In the genomic region with DNA sequence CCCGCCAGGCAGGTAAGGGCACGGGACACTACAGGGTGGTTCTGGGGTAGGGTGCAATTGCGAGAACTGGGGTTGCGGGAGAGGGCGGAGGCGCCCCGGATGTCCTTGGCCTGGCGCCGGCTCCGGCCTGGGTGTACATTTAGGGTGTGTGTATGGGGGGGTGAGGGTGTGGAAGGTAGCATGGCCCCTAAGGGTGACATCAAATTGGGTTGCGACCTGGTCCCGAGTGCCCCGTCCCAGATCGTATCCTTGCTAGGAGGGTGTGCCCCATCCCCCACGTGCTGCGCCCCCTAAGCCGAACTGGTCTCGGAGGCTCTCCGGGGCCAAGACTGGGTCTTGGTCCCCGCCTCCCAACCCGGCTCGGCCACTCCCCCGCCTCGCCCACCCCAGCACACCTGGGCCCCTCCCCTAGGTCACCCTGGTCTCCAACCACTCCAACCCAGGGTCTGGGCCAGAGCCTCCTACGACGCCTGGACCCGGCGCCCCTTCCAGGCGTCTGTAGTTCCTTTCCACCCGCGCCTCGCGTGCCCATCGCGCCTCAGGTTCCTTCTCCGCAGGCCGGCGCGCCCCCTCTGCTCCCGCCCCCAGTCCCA, we compare ENCODE assay signal across 9 mouse cellular contexts. TPM values are rescaled to one million over a fixed set of nuclear protein-coding genes. Genes with fewer than 3 reads are reported as not detected.
DNase-seq lines count a peak whose midpoint lies in the region; ATAC-seq and TF ChIP-seq lines count a peak whose summit lies in the region.
"Had no signal": no experiment of that assay in that cellular context is flagged by ENCODE, and none has a peak within 500 bp of the region (broad histone marks: within the 10 kb centered on the region; RNA-seq: fewer than 3 reads in every experiment).

No protein-coding gene starts in this region.

- peak overlapping the region; percentile 74 for H3K9ac ChIP-seq in forebrain, embryonic 14.5 days (ENCODE audit: low read length)
- H3K9ac ChIP-seq in limb, embryonic 11.5 days (ENCODE audit: low read length): peak overlapping the region; percentile 45

- H3K4me1 ChIP-seq in forebrain, embryonic 14.5 days (ENCODE audit: control insufficient read depth, insufficient read depth, low read length): peaks cover 7% of the 10 kb centered on the region
- peaks cover 13% of the 10 kb centered on the region for H3K4me1 ChIP-seq in limb, embryonic 11.5 days (ENCODE audit: control insufficient read depth, insufficient read depth, low read length)
- peaks cover 39% of the 10 kb centered on the region for H3K4me1 ChIP-seq in olfactory bulb, adult 2 months (ENCODE audit: control insufficient read depth, insufficient read depth, low read length)

- H3K4me2 ChIP-seq in forebrain, embryonic 14.5 days (ENCODE audit: low read length): peak overlapping the region; percentile 96
- H3K4me2 ChIP-seq in limb, embryonic 11.5 days (ENCODE audit: low read depth, severe bottlenecking): peak overlapping the region; percentile 94

- ATAC-seq in forebrain, embryonic 14.5 days: peak; percentile 18
- ATAC-seq in limb, embryonic 11.5 days (ENCODE audit: insufficient number of reproducible peaks, low FRiP score, low TSS enrichment, low read depth): no peak

- no peaks in the 10 kb centered on the region for H3K9me3 ChIP-seq in forebrain, embryonic 14.5 days (replicated peaks; ENCODE audit: control insufficient read depth, low read length)
- no peaks in the 10 kb centered on the region for H3K9me3 ChIP-seq in limb, embryonic 11.5 days (ENCODE audit: control insufficient read depth, low read length)

- H3K27me3 ChIP-seq in forebrain, embryonic 14.5 days (replicated peaks; ENCODE audit: control insufficient read depth, insufficient read depth, low read length): no peaks in the 10 kb centered on the region
- H3K27me3 ChIP-seq in limb, embryonic 11.5 days (ENCODE audit: control insufficient read depth, insufficient read depth, low read length): peaks cover 16% of the 10 kb centered on the region

- TF ChIP-seq POLR2A in olfactory bulb, adult 2 months (IDR thresholded peaks at IDR 0.05; ENCODE audit: insufficient read depth, low read depth, low read length): 0 out of 2 replicates have a peak, but pooled peaks have one; percentile 27

- H3K4me3 ChIP-seq in forebrain, embryonic 14.5 days (ENCODE audit: low read depth, low read length): peak overlapping the region; percentile 60
- H3K4me3 ChIP-seq in limb, embryonic 11.5 days (ENCODE audit: low read depth, low read length): peak overlapping the region; percentile 41
- peak overlapping the region; percentile 75 for H3K4me3 ChIP-seq in olfactory bulb, adult 2 months (ENCODE audit: insufficient read depth, low read depth, low read length)

- no peak for TF ChIP-seq CTCF in olfactory bulb, adult 2 months (IDR thresholded peaks at IDR 0.05; ENCODE audit: insufficient read depth, low read depth, low read length)

- peak overlapping the region; percentile 76; the same call in 1 of the 2 replicates for H3K27ac ChIP-seq in forebrain, embryonic 14.5 days (ENCODE audit: low read depth, low read length)
- H3K27ac ChIP-seq in limb, embryonic 11.5 days (replicated peaks; ENCODE audit: low read depth, low read length): no peak overlapping the region
- H3K27ac ChIP-seq in olfactory bulb, adult 2 months (ENCODE audit: insufficient read depth, low read depth, low read length): peak overlapping the region; percentile 85

- 1% methylated on average over 38 of the region's 40 CpGs for WGBS in forebrain, embryonic 14.5 days
- WGBS in limb, embryonic 11.5 days: under 1% methylated on average over 32 of the region's 40 CpGs
- 1% methylated on average over 38 of the region's 40 CpGs for WGBS in olfactory bulb, adult 2 months

- peak; percentile 16 to 27 for DNase-seq in adrenal gland, postnatal 36 days
- DNase-seq in adrenal gland, postnatal 4 days (ENCODE audit: low spot score in 2 of 2): no peak
- DNase-seq in right cerebral cortex, adult 18-20 months: peak; percentile 12
- no peak for DNase-seq in right cerebral cortex, postnatal 10 days (ENCODE audit: low spot score in 2 of 2)
- DNase-seq in forebrain, embryonic 14.5 days (ENCODE audit: low spot score): no peak
- DNase-seq in limb, embryonic 11.5 days (ENCODE audit: low spot score): peak; percentile 49
- no peak for DNase-seq in frontal cortex, adult 2 months (ENCODE audit: extremely low spot score in 1 of 2, low spot score in 1 of 2)

- peaks cover 22% of the 10 kb centered on the region for H3K36me3 ChIP-seq in forebrain, embryonic 14.5 days (ENCODE audit: control insufficient read depth, insufficient read depth, low read length)
- H3K36me3 ChIP-seq in limb, embryonic 11.5 days (ENCODE audit: control insufficient read depth, insufficient read depth, low read length): no peaks in the 10 kb centered on the region

RNA-seq across cellular contexts. Expression of a gene that starts 0.3 kb away (rescaled TPM):
- total RNA-seq in adrenal gland, postnatal 36 days (2021): 1 to 10 TPM; 5.2 to 6.7 TPM
- total RNA-seq in adrenal gland, postnatal 4 days (2021): 10 to 100 TPM; 12.0 to 16.9 TPM
- 9.5 and 15.1 TPM in 2 replicates for polyA plus RNA-seq in forebrain, embryonic 14.5 days (2014; fragmentation: Nextera tagmentation; extraction: Ambion mirVana)
- polyA plus RNA-seq in limb, embryonic 11.5 days (2014; fragmentation: Nextera tagmentation; extraction: Ambion mirVana): 0.78 and 0.85 TPM in 2 replicates
- polyA plus RNA-seq in olfactory bulb, adult 2 months (2012; ENCODE audit: insufficient read depth, insufficient read length, low replicate concordance, missing spikeins): 51.0 and 92.9 TPM in 2 replicates
- 130 and 138 TPM in 2 replicates for polyA plus RNA-seq in frontal cortex, adult 2 months (2012; rRNA removed)
- total RNA-seq: hematopoietic stem cell, adult 5-6 weeks had no signal

RNA-seq across cellular contexts. Expression of a gene that starts 3.7 kb away (rescaled TPM):
- 1 to 10 TPM; 4.1 TPM for total RNA-seq in adrenal gland, postnatal 36 days (2021)
- total RNA-seq in adrenal gland, postnatal 4 days (2021): 1 to 10 TPM; 6.0 to 7.1 TPM
- polyA plus RNA-seq in forebrain, embryonic 14.5 days (2014; fragmentation: Nextera tagmentation; extraction: Ambion mirVana): 3.7 and 4.5 TPM in 2 replicates
- 1.9 and 2.2 TPM in 2 replicates for polyA plus RNA-seq in limb, embryonic 11.5 days (2014; fragmentation: Nextera tagmentation; extraction: Ambion mirVana)
- not detected in 2 replicates for polyA plus RNA-seq in olfactory bulb, adult 2 months (2012; ENCODE audit: insufficient read depth, insufficient read length, low replicate concordance, missing spikeins)
- polyA plus RNA-seq in frontal cortex, adult 2 months (2012; rRNA removed): 4.8 and 5.4 TPM in 2 replicates

RNA-seq across cellular contexts. Expression of a gene that starts 49.1 kb away (rescaled TPM):
- total RNA-seq in adrenal gland, postnatal 36 days (2021): not detected
- not detected for total RNA-seq in adrenal gland, postnatal 4 days (2021)
- polyA plus RNA-seq in forebrain, embryonic 14.5 days (2014; fragmentation: Nextera tagmentation; extraction: Ambion mirVana): not detected in 2 replicates
- not detected in 2 replicates for polyA plus RNA-seq in limb, embryonic 11.5 days (2014; fragmentation: Nextera tagmentation; extraction: Ambion mirVana)
- not detected in 2 replicates for polyA plus RNA-seq in olfactory bulb, adult 2 months (2012; ENCODE audit: insufficient read depth, insufficient read length, low replicate concordance, missing spikeins)
- 0.82 and 0.99 TPM in 2 replicates for polyA plus RNA-seq in frontal cortex, adult 2 months (2012; rRNA removed)
- total RNA-seq: hematopoietic stem cell, adult 5-6 weeks had no signal

RNA-seq across cellular contexts. Expression of a gene that starts 53.2 kb away (rescaled TPM):
- total RNA-seq in adrenal gland, postnatal 36 days (2021): not detected
- not detected for total RNA-seq in adrenal gland, postnatal 4 days (2021)
- not detected in 2 replicates for polyA plus RNA-seq in forebrain, embryonic 14.5 days (2014; fragmentation: Nextera tagmentation; extraction: Ambion mirVana)
- 0.26 and 0.31 TPM in 2 replicates for polyA plus RNA-seq in limb, embryonic 11.5 days (2014; fragmentation: Nextera tagmentation; extraction: Ambion mirVana)
- polyA plus RNA-seq in olfactory bulb, adult 2 months (2012; ENCODE audit: insufficient read depth, insufficient read length, low replicate concordance, missing spikeins): not detected in 2 replicates
- polyA plus RNA-seq in frontal cortex, adult 2 months (2012; rRNA removed): not detected in 2 replicates

Comparison
In these comparisons a context has a peak if more than half of its experiments do, and no peak if none do; other contexts are left out.
1. DNase-seq: peak in adrenal gland, postnatal 36 days (2 of 2), right cerebral cortex, adult 18-20 months (single experiment) and limb, embryonic 11.5 days (single experiment); none in adrenal gland, postnatal 4 days (0 of 2), right cerebral cortex, postnatal 10 days (0 of 2), forebrain, embryonic 14.5 days (single experiment) and frontal cortex, adult 2 months (0 of 2).
2. Peak in every context shown above with its lines, with median percentiles within 50 percentile points of each other: H3K4me3 ChIP-seq.